Mouse (Mus musculus): ENCODE measurements around the gene Gm45808. TPM values are rescaled to one million over a fixed set of nuclear protein-coding genes. Genes with fewer than 3 reads are reported as not detected.
"Not testable (repeated sequence)": the region's sequence is repeated elsewhere in the genome, so short reads cannot be mapped to it uniquely, and the experiment has no call there.

The Gm45808 gene
- not detected in 2 replicates for polyA plus RNA-seq (2016; fragmentation: Nextera tagmentation; extraction: Ambion mirVana)

GRCm38 (mm10) chr7:45486761-45487415 lies at the start of gene Gm45808:
Gene Gm45808, minus strand, starts transcription at chr7:45486811.
- no peak for DNase-seq (ENCODE audit: low spot score)
- Histone ChIP-seq H3K27ac (0 out of 2 replicates have a peak within 1 kb of the TSS, but pooled peaks have one; percentile 89), H3K4me1 (replicated peaks) (peaks cover 36% of the 10 kb centered on the region), H3K36me3 (peaks cover 15% of the 10 kb centered on the region; the same call in 1 of the 2 replicates), H3K27me3 (ENCODE audit: insufficient read depth, poor library complexity, severe bottlenecking) (no peaks in the 10 kb centered on the region), H3K4me3 (no peak within 1 kb of the TSS; the same call in 1 of the 2 replicates), H3K9me3 (no peaks in the 10 kb centered on the region)
- 83% methylated on average over 12 of the region's 12 CpGs for WGBS

GRCm38 (mm10) chr7:45535676-45536075 lies 49.1 kb upstream of the Gm45808 start:
- H3K4me3 ChIP-seq: no peak overlapping the region
- 82% methylated on average over 1 of the region's 1 CpGs for WGBS
- H3K4me1 ChIP-seq (replicated peaks): peaks cover 37% of the 10 kb centered on the region

GRCm38 (mm10) chr7:45530643-45531042 lies 44.0 kb upstream of the Gm45808 start:
- Histone ChIP-seq H3K4me1 (replicated peaks) (peaks cover 41% of the 10 kb centered on the region), H3K4me3 (peak overlapping the region; percentile 26), H3K36me3 (no peaks in the 10 kb centered on the region), H3K9me3 (no peaks in the 10 kb centered on the region), H3K27ac (peak overlapping the region; percentile 76), H3K27me3 (ENCODE audit: insufficient read depth, poor library complexity, severe bottlenecking) (no peaks in the 10 kb centered on the region)
- 79% methylated on average over 2 of the region's 2 CpGs for WGBS
- DNase-seq (ENCODE audit: low spot score): no peak

More at GRCm38 (mm10) chr7:45535676-45536075, 49.1 kb upstream of the Gm45808 start:
- H3K27me3 ChIP-seq (ENCODE audit: insufficient read depth, poor library complexity, severe bottlenecking): no peaks in the 10 kb centered on the region
- H3K9me3 ChIP-seq: no peaks in the 10 kb centered on the region
- no peaks in the 10 kb centered on the region for H3K36me3 ChIP-seq
- no peak overlapping the region for H3K27ac ChIP-seq
- DNase-seq (ENCODE audit: low spot score): no peak

- Histone ChIP-seq H3K36me3 (peaks cover 4% of the 10 kb centered on the region), H3K27me3 (ENCODE audit: insufficient read depth, poor library complexity, severe bottlenecking) (no peaks in the 10 kb centered on the region), H3K27ac (peak overlapping the region; percentile 76), H3K9me3 (no peaks in the 10 kb centered on the region), H3K4me1 (replicated peaks) (peaks cover 51% of the 10 kb centered on the region), H3K4me3 (peak overlapping the region; percentile 7; the same call in 1 of the 2 replicates)
- DNase-seq (ENCODE audit: low spot score): no peak
- 23% methylated on average over 6 of the region's 6 CpGs for WGBS
These were observed 42.9 kb upstream of the Gm45808 start for GRCm38 (mm10) chr7:45529461-45529860.

- Histone ChIP-seq H3K4me1 (replicated peaks) (peaks cover 63% of the 10 kb centered on the region), H3K36me3 (peaks cover 19% of the 10 kb centered on the region)
- H3K27me3 ChIP-seq (ENCODE audit: insufficient read depth, poor library complexity, severe bottlenecking); H3K27ac ChIP-seq; DNase-seq (ENCODE audit: low spot score); H3K4me3 ChIP-seq; H3K9me3 ChIP-seq: not testable (repeated sequence)
- 85% methylated on average over 6 of the region's 6 CpGs for WGBS
These were observed 40.6 kb upstream of the Gm45808 start for GRCm38 (mm10) chr7:45527169-45527568.

- H3K27me3 ChIP-seq (ENCODE audit: insufficient read depth, poor library complexity, severe bottlenecking): no peaks in the 10 kb centered on the region
- peak overlapping the region; percentile 88 for H3K4me3 ChIP-seq
- peaks cover 19% of the 10 kb centered on the region for H3K36me3 ChIP-seq
- H3K9me3 ChIP-seq: no peaks in the 10 kb centered on the region
- DNase-seq (ENCODE audit: low spot score): no peak
- 26% methylated on average over 7 of the region's 7 CpGs for WGBS
- peak overlapping the region; percentile 95 for H3K27ac ChIP-seq
- peaks cover 64% of the 10 kb centered on the region for H3K4me1 ChIP-seq (replicated peaks)
These were observed 40.0 kb upstream of the Gm45808 start for GRCm38 (mm10) chr7:45526474-45527120.

GRCm38 (mm10) chr7:45525809-45526473 lies 39.3 kb upstream of the Gm45808 start, which contains the start of the genes Ppp1r15a and Plekha4:
Gene Ppp1r15a, minus strand, starts transcription at chr7:45526268.
Gene Plekha4, plus strand, starts transcription at chr7:45526330.
- Histone ChIP-seq H3K9me3 (no peaks in the 10 kb centered on the region), H3K36me3 (peaks cover 19% of the 10 kb centered on the region), H3K4me1 (replicated peaks) (peaks cover 68% of the 10 kb centered on the region), H3K4me3 (peak within 1 kb of the TSS; percentile 88), H3K27me3 (ENCODE audit: insufficient read depth, poor library complexity, severe bottlenecking) (no peaks in the 10 kb centered on the region), H3K27ac (peak within 1 kb of the TSS; percentile 95)
- DNase-seq (ENCODE audit: low spot score): peak; percentile 95
- WGBS: under 1% methylated on average over 54 of the region's 54 CpGs

- Histone ChIP-seq H3K9me3 (no peaks in the 10 kb centered on the region), H3K36me3 (peaks cover 19% of the 10 kb centered on the region), H3K4me3 (peak overlapping the region; percentile 88), H3K27ac (peak overlapping the region; percentile 95), H3K4me1 (replicated peaks) (peaks cover 62% of the 10 kb centered on the region), H3K27me3 (ENCODE audit: insufficient read depth, poor library complexity, severe bottlenecking) (no peaks in the 10 kb centered on the region)
- no peak for DNase-seq (ENCODE audit: low spot score)
- WGBS: 32% methylated on average over 12 of the region's 12 CpGs
These were observed 38.4 kb upstream of the Gm45808 start for GRCm38 (mm10) chr7:45524841-45525621.

- Histone ChIP-seq H3K27ac (peak overlapping the region; percentile 40; the same call in 1 of the 2 replicates), H3K36me3 (peaks cover 19% of the 10 kb centered on the region), H3K27me3 (ENCODE audit: insufficient read depth, poor library complexity, severe bottlenecking) (no peaks in the 10 kb centered on the region), H3K4me3 (peak overlapping the region; percentile 62), H3K4me1 (replicated peaks) (peaks cover 49% of the 10 kb centered on the region), H3K9me3 (no peaks in the 10 kb centered on the region)
- 83% methylated on average over 13 of the region's 13 CpGs for WGBS
- DNase-seq (ENCODE audit: low spot score): no peak
These were observed 37.1 kb upstream of the Gm45808 start for GRCm38 (mm10) chr7:45523678-45524170.

- H3K27me3 ChIP-seq (ENCODE audit: insufficient read depth, poor library complexity, severe bottlenecking): no peaks in the 10 kb centered on the region
- peaks cover 48% of the 10 kb centered on the region for H3K4me1 ChIP-seq (replicated peaks)
- 75% methylated on average over 18 of the region's 18 CpGs for WGBS
- peak overlapping the region; percentile 40; the same call in 1 of the 2 replicates for H3K27ac ChIP-seq
- H3K4me3 ChIP-seq: peak overlapping the region; percentile 62
- H3K36me3 ChIP-seq: peaks cover 19% of the 10 kb centered on the region
- no peak for DNase-seq (ENCODE audit: low spot score)
- no peaks in the 10 kb centered on the region for H3K9me3 ChIP-seq
These were observed 36.5 kb upstream of the Gm45808 start for GRCm38 (mm10) chr7:45522957-45523676.

- Histone ChIP-seq H3K4me3 (peak overlapping the region; percentile 62), H3K27ac (peak overlapping the region; percentile 94), H3K9me3 (no peaks in the 10 kb centered on the region)
These were observed 35.7 kb upstream of the Gm45808 start for GRCm38 (mm10) chr7:45522194-45522752.

More at GRCm38 (mm10) chr7:45522194-45522752, 35.7 kb upstream of the Gm45808 start:
- no peak for DNase-seq (ENCODE audit: low spot score)
- Histone ChIP-seq H3K4me1 (replicated peaks) (peaks cover 48% of the 10 kb centered on the region), H3K27me3 (ENCODE audit: insufficient read depth, poor library complexity, severe bottlenecking) (no peaks in the 10 kb centered on the region), H3K36me3 (peaks cover 19% of the 10 kb centered on the region)
- WGBS: 57% methylated on average over 16 of the region's 16 CpGs

Measured in hindbrain, embryonic 10.5 days (tissue).